Mouse (Mus musculus): ENCODE measurements around the gene Rhox6.
"Not testable (repeated sequence)": the region's sequence is repeated elsewhere in the genome, so short reads cannot be mapped to it uniquely, and the experiment has no call there.

The Rhox6 gene

GRCm38 (mm10) chrX:37826610-37827009 lies at the start of gene Rhox6:
Gene Rhox6, plus strand, starts transcription at chrX:37826910.
- DNase-seq, result not testable (repeated sequence)

- DNase-seq, result peak; percentile 4 to 34
These were observed 19.2 kb upstream of the Rhox6 start for GRCm38 (mm10) chrX:37807286-37808080.

GRCm38 (mm10) chrX:37809396-37809795 lies 17.3 kb upstream of the Rhox6 start:
- DNase-seq, result peak in 1 of 2 experiments; percentile 7

- DNase-seq, result peak; percentile 18 to 63
These were observed 15.5 kb upstream of the Rhox6 start for GRCm38 (mm10) chrX:37811179-37811578.

DNA sequence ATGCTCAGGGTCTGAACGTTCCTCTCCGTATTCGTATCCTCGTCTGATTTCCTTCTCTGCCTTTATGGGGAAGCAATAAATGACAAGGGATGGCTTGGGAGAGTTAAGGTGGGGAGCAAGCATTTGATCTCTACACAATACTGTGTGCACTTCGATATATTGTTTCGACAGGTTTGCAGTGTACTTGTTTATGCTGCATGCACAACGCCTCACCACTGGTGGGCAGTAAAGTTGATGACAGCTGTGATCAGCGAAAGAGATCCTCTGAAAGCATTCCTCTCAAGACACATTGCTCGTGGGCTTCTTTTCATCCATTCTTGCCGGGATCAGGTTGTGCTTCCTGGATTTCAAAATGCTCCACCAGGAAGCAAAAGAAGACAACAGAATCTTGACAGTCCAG lies 11.0 kb upstream of the Rhox6 start:
- no peak for DNase-seq

- DNase-seq, result not testable (repeated sequence)
These were observed 4.7 kb downstream of the Rhox6 start, which contains the start of gene Rhox7a for GRCm38 (mm10) chrX:37831386-37831785. Gene Rhox7a, plus strand, starts transcription at chrX:37831686.

DNA sequence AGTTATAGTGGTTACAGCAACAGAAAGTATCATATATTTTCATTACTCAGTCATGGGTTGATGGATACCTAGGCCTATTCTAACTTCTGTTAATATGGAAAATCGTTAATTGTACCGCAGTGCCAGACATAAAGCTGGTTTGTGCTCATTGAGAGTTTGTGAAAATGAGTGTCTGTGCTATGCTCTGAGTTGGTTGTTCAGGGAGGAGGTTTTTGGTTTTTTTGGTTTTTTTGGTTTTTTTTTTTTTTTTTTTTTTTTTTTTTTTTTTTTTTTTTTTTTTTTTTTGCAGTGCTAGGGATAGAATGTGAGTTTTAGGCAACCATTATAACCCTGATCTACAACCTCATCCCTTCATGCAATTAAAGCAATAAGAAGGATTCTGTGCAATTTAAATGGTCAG lies 44.9 kb downstream of the Rhox6 start:
- DNase-seq, result no peak

- no peak for DNase-seq
These were observed 52.1 kb downstream of the Rhox6 start, which contains the start of gene Rhox8 for GRCm38 (mm10) chrX:37878844-37879243. Gene Rhox8, minus strand, starts transcription at chrX:37878944.

Data from kidney, postnatal 36 days (tissue).